Mouse (Mus musculus): ENCODE data around the gene Gm9732. TPM values are rescaled to one million over a fixed set of nuclear protein-coding genes. Genes with fewer than 3 reads are reported as not detected.
"Not testable (repeated sequence)": the region's sequence is repeated elsewhere in the genome, so short reads cannot be mapped to it uniquely, and the experiment has no call there.

The Gm9732 gene
- polyA plus RNA-seq, 1 experiment from 2014 or later, result 0.13 TPM

- H3K9ac ChIP-seq; H3K4me3 ChIP-seq; H3K27ac ChIP-seq (replicated peaks); H3K4me2 ChIP-seq; H3K36me3 ChIP-seq; H3K27me3 ChIP-seq; H3K4me1 ChIP-seq (replicated peaks); ATAC-seq (ENCODE audit: low read depth); H3K9me3 ChIP-seq: not testable (repeated sequence)
- WGBS, result 78% methylated on average over 2 of the region's 2 CpGs
Measured at GRCm38 (mm10) chr14:43277468-43277867, 2.6 kb downstream of the Gm9732 start.

GRCm38 (mm10) chr14:43278146-43278545, 3.3 kb downstream of the Gm9732 start:
- not testable (repeated sequence) for H3K4me3 ChIP-seq; H3K4me1 ChIP-seq (replicated peaks); H3K9ac ChIP-seq; H3K27ac ChIP-seq (replicated peaks); H3K4me2 ChIP-seq; H3K36me3 ChIP-seq; H3K27me3 ChIP-seq; H3K9me3 ChIP-seq; ATAC-seq (ENCODE audit: low read depth)
- 71% methylated on average over 4 of the region's 4 CpGs for WGBS

GRCm38 (mm10) chr14:43278681-43279080, 3.8 kb downstream of the Gm9732 start:
- WGBS, result 87% methylated on average over 3 of the region's 3 CpGs
- not testable (repeated sequence) for H3K9me3 ChIP-seq; H3K27ac ChIP-seq (replicated peaks); H3K4me3 ChIP-seq; H3K9ac ChIP-seq; H3K4me2 ChIP-seq; H3K36me3 ChIP-seq; H3K4me1 ChIP-seq (replicated peaks); H3K27me3 ChIP-seq; ATAC-seq (ENCODE audit: low read depth)

DNA sequence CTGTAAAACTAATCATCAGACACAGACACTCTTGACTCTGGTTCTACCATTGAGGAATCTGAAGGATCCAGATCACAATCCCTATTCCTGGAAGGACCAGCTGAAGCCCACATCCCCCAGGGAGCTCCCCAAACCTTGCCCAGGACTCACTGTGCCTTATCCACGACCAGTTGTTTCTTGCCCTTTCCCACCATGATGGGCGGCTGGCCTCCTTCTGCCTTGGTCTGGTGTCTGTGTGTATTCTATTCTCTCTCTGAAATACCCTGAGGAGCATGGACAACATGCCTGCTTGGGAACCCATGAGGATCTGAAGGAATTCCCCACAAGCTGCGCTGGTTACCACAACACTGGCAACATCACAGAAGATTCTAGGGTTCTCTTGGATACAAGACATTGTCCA, 18.7 kb downstream of the Gm9732 start, which contains the start of gene Gm8127:
Gene Gm8127 (minus strand): TSS at position 330 of the 400 bp plus-strand sequence.
- not testable (repeated sequence) for H3K9ac ChIP-seq, H3K27me3 ChIP-seq

GRCm38 (mm10) chr14:43319516-43319915, 44.7 kb downstream of the Gm9732 start:
- not testable (repeated sequence) for H3K4me1 ChIP-seq (replicated peaks); H3K27me3 ChIP-seq; H3K4me3 ChIP-seq; ATAC-seq (ENCODE audit: low read depth); H3K9ac ChIP-seq; H3K36me3 ChIP-seq; H3K4me2 ChIP-seq; H3K9me3 ChIP-seq; H3K27ac ChIP-seq (replicated peaks)

More for the DNA sequence above, 18.7 kb downstream of the Gm9732 start, which contains the start of gene Gm8127:
- not testable (repeated sequence) for H3K4me3 ChIP-seq; H3K4me2 ChIP-seq; H3K9me3 ChIP-seq; ATAC-seq (ENCODE audit: low read depth); H3K36me3 ChIP-seq; H3K27ac ChIP-seq (replicated peaks); H3K4me1 ChIP-seq (replicated peaks)
- 83% methylated on average over 3 of the region's 3 CpGs for WGBS

GRCm38 (mm10) chr14:43328603-43329002, 53.8 kb downstream of the Gm9732 start:
- WGBS, result 79% methylated on average over 2 of the region's 2 CpGs
- not testable (repeated sequence) for H3K4me3 ChIP-seq; H3K4me1 ChIP-seq (replicated peaks); H3K9me3 ChIP-seq; H3K27ac ChIP-seq (replicated peaks); H3K36me3 ChIP-seq; H3K27me3 ChIP-seq; H3K4me2 ChIP-seq; H3K9ac ChIP-seq; ATAC-seq (ENCODE audit: low read depth)

DNA sequence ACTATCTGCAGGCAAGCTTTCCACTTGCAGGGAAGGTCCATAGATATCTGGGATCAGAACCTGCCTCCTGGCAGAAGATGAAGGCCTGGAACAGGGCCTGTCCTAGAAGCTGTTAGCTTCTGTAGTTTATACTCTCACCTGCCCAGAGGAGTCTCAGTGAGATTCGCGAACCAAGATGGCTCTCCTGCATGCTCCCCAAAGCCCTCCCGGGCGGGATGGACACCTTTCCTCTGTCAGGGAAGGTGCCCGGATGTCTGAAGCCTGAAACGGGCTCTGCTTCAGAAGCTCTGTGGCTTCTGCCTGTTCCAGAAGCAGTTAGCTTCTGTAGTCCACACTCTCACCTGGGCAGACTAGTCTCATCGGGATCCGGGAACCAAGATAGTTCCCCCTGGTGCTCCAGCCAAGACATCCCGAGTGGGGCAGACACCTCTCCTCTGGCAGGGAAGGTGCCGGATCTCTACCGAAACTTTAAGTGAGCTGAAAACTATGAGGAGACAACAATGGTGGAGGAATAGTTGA, 56.6 kb downstream of the Gm9732 start:
- H3K36me3 ChIP-seq; H3K9ac ChIP-seq; H3K4me3 ChIP-seq; H3K9me3 ChIP-seq; H3K4me2 ChIP-seq; H3K4me1 ChIP-seq (replicated peaks); H3K27me3 ChIP-seq; ATAC-seq (ENCODE audit: low read depth); H3K27ac ChIP-seq (replicated peaks): not testable (repeated sequence)
- WGBS, result 90% methylated on average over 11 of the region's 11 CpGs

GRCm38 (mm10) chr14:43337646-43338045, 62.8 kb downstream of the Gm9732 start:
- not testable (repeated sequence) for ATAC-seq (ENCODE audit: low read depth); H3K4me2 ChIP-seq; H3K36me3 ChIP-seq; H3K4me1 ChIP-seq (replicated peaks); H3K9ac ChIP-seq; H3K27ac ChIP-seq (replicated peaks); H3K9me3 ChIP-seq; H3K4me3 ChIP-seq; H3K27me3 ChIP-seq
- WGBS, result 58% methylated on average over 1 of the region's 1 CpGs

GRCm38 (mm10) chr14:43347711-43348110, 72.9 kb downstream of the Gm9732 start, which contains the start of gene 1700001F09Rik:
Gene 1700001F09Rik (minus strand): TSS chr14:43347811.
- not testable (repeated sequence) for ATAC-seq (ENCODE audit: low read depth); H3K4me2 ChIP-seq; H3K27me3 ChIP-seq; H3K36me3 ChIP-seq; H3K27ac ChIP-seq (replicated peaks); H3K9ac ChIP-seq; H3K9me3 ChIP-seq; H3K4me1 ChIP-seq (replicated peaks); H3K4me3 ChIP-seq

DNA sequence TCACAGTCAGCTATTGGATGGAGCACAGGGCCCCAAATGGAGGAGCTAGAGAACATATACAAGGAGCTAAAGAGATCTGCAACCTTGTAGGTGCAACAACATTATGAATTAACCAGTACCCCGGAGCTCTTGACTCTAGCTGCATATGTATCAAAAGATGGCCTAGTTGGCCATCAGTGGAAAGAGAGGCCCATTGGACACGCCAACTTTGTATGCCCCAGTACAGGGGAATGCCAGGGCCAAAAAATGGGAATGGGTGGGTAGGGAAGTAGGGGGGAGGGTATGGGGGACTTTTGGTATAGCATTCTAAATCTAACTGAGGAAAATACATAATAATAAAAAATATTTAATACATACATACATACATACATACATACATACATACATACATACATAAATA, 78.1 kb downstream of the Gm9732 start:
- H3K4me2 ChIP-seq; H3K27ac ChIP-seq (replicated peaks); H3K36me3 ChIP-seq; ATAC-seq (ENCODE audit: low read depth); H3K4me1 ChIP-seq (replicated peaks); H3K9ac ChIP-seq; H3K9me3 ChIP-seq; H3K27me3 ChIP-seq; H3K4me3 ChIP-seq: not testable (repeated sequence)
- 77% methylated on average over 2 of the region's 2 CpGs for WGBS

Other genes starting within 250 kb of the Gm9732 start
- gene Gm8094, start 198.4 kb upstream of the Gm9732 start, polyA plus RNA-seq (2015; fragmentation: Nextera tagmentation; extraction: Ambion mirVana), result not detected in 2 replicates
- gene Gm8104, start 174.4 kb upstream of the Gm9732 start, polyA plus RNA-seq (2015; fragmentation: Nextera tagmentation; extraction: Ambion mirVana), result not detected in 2 replicates
- gene Gm7233, start 95.2 kb upstream of the Gm9732 start, polyA plus RNA-seq (2015; fragmentation: Nextera tagmentation; extraction: Ambion mirVana), result not detected in 2 replicates
- gene Gm8122, start 39.7 kb upstream of the Gm9732 start, polyA plus RNA-seq (2015; fragmentation: Nextera tagmentation; extraction: Ambion mirVana), result not detected in 2 replicates
- not detected in 2 replicates for gene Gm8126, start 16.4 kb upstream of the Gm9732 start, polyA plus RNA-seq (2015; fragmentation: Nextera tagmentation; extraction: Ambion mirVana)
- gene Gm8127, start 18.8 kb downstream of the Gm9732 start, polyA plus RNA-seq (2015; fragmentation: Nextera tagmentation; extraction: Ambion mirVana), result not detected in 2 replicates
- gene 1700001F09Rik, start 72.8 kb downstream of the Gm9732 start, polyA plus RNA-seq (2015; fragmentation: Nextera tagmentation; extraction: Ambion mirVana), result not detected in 2 replicates
- not detected in 2 replicates for gene Gm8138, start 141.3 kb downstream of the Gm9732 start, polyA plus RNA-seq (2015; fragmentation: Nextera tagmentation; extraction: Ambion mirVana)

All from neural tube, embryonic 13.5 days (tissue).